Mouse (Mus musculus): Measurements from ENCODE around the gene Gm49416. TPM values are rescaled to one million over a fixed set of nuclear protein-coding genes. Genes with fewer than 3 reads are reported as not detected.

Gene Gm49416
- total RNA-seq, 1 experiment from 2014 or later: not detected

Small RNA genes lying within 50 kb of the gene (microRNA-seq; reads per million reads assigned to microRNA genes)
- gene Mir5136: 0.76 to 0.85 reads per million in 2 experiments

Other genes with a start within 250 kb of the Gm49416 start
- gene Chrm1, start 225.1 kb upstream of the Gm49416 start, total RNA-seq (2021): 1.5 and 2.4 TPM in 2 replicates
- gene Slc3a2, start 165.6 kb upstream of the Gm49416 start, total RNA-seq (2021): 178 and 199 TPM in 2 replicates
- 50.8 and 68.2 TPM in 2 replicates for gene Wdr74, start 153.1 kb upstream of the Gm49416 start, total RNA-seq (2021)
- gene 1700092M07Rik, start 148.2 kb upstream of the Gm49416 start, total RNA-seq (2021): 2.3 and 2.4 TPM in 2 replicates
- gene Stx5a, start 147.5 kb upstream of the Gm49416 start, total RNA-seq (2021): 77.9 and 90.8 TPM in 2 replicates
- 110 and 120 TPM in 2 replicates for gene Nxf1, start 131.9 kb upstream of the Gm49416 start, total RNA-seq (2021)
- 102 and 111 TPM in 2 replicates for gene Tmem223, start 117.9 kb upstream of the Gm49416 start, total RNA-seq (2021)
- 44.7 and 45.9 TPM in 2 replicates for gene Tmem179b, start 114.5 kb upstream of the Gm49416 start, total RNA-seq (2021)
- 15.2 and 18.2 TPM in 2 replicates for gene Taf6l, start 102.5 kb upstream of the Gm49416 start, total RNA-seq (2021)
- gene Polr2g, start 90.3 kb upstream of the Gm49416 start, total RNA-seq (2021): 85.2 and 89.1 TPM in 2 replicates
- 2.4 and 2.9 TPM in 2 replicates for gene Zbtb3, start 86.4 kb upstream of the Gm49416 start, total RNA-seq (2021)
- 29.6 and 32.0 TPM in 2 replicates for gene Ttc9c, start 69.6 kb upstream of the Gm49416 start, total RNA-seq (2021)
- 77.0 and 79.6 TPM in 2 replicates for gene Hnrnpul2, start 68.9 kb upstream of the Gm49416 start, total RNA-seq (2021)
- 7.5 TPM in 1 of 2 replicates, not detected in the other for gene AC129217.1, start 59.2 kb upstream of the Gm49416 start, total RNA-seq (2021)
- 143 and 153 TPM in 2 replicates for gene Bscl2, start 51.5 kb upstream of the Gm49416 start, total RNA-seq (2021)
- gene Gng3, start 49.7 kb upstream of the Gm49416 start, total RNA-seq (2021): 6.4 and 9.3 TPM in 2 replicates
- gene Lrrn4cl, start 38.2 kb upstream of the Gm49416 start, total RNA-seq (2021): 3.8 and 4.1 TPM in 2 replicates
- 214 and 218 TPM in 2 replicates for gene Ubxn1, start 17.4 kb upstream of the Gm49416 start, total RNA-seq (2021)
- gene Uqcc3, start 8.0 kb upstream of the Gm49416 start, total RNA-seq (2021): 80.7 and 82.8 TPM in 2 replicates
- gene Lbhd1, start 5.2 kb upstream of the Gm49416 start, total RNA-seq (2021): 4.6 and 13.6 TPM in 2 replicates
- not detected in 2 replicates for gene Gm49403, start 5.0 kb upstream of the Gm49416 start, total RNA-seq (2021)
- gene 1810009A15Rik, start 73 bp upstream of the Gm49416 start, total RNA-seq (2021): 42.4 and 46.2 TPM in 2 replicates
- 22.5 and 23.1 TPM in 2 replicates for gene Ints5, start 4.1 kb downstream of the Gm49416 start, total RNA-seq (2021)
- gene Ganab, start 9.1 kb downstream of the Gm49416 start, total RNA-seq (2021): 162 and 164 TPM in 2 replicates
- 52.1 and 53.8 TPM in 2 replicates for gene B3gat3, start 31.4 kb downstream of the Gm49416 start, total RNA-seq (2021)
- 25.7 and 33.3 TPM in 2 replicates for gene Rom1, start 40.4 kb downstream of the Gm49416 start, total RNA-seq (2021)
- gene Eml3, start 40.6 kb downstream of the Gm49416 start, total RNA-seq (2021): 45.4 and 49.5 TPM in 2 replicates
- 93.1 and 105 TPM in 2 replicates for gene Mta2, start 52.9 kb downstream of the Gm49416 start, total RNA-seq (2021)
- 20.2 and 21.7 TPM in 2 replicates for gene Tut1, start 64.9 kb downstream of the Gm49416 start, total RNA-seq (2021)
- gene Eef1g, start 78.1 kb downstream of the Gm49416 start, total RNA-seq (2021): 355 and 413 TPM in 2 replicates
- 157 and 186 TPM in 2 replicates for gene Ahnak, start 100.4 kb downstream of the Gm49416 start, total RNA-seq (2021)
- gene Scgb1a1, start 199.0 kb downstream of the Gm49416 start, total RNA-seq (2021): 4.4 TPM in 1 of 2 replicates, not detected in the other
- gene Asrgl1, start 246.7 kb downstream of the Gm49416 start, total RNA-seq (2021): 12.6 and 18.1 TPM in 2 replicates

All from adrenal gland, postnatal 14 days (tissue).